Mouse (Mus musculus): ENCODE measurements around the gene Tnks2.

DNA sequence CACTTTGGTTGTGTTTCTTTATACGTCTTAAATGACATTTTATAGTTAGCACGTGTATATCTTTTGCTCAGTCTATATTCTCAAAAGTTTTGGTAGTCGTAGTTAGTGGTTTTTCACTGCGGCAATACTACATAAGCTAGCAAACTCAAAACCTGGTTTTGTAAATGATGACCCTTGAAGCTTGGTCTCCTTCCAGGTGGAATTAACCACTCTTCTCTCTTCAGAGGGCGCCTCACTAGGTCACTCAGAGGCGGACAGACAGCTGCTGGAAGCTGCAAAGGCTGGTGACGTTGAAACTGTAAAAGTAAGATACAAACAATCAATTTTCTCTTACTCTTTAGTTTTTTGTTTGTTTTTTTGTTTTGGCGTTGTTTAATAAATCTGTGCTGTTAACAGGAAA lies 33.4 kb downstream of the Tnks2 start:
- no peak for TF ChIP-seq POLR2A (IDR thresholded peaks at IDR 0.05; ENCODE audit: control insufficient read depth, low read depth, low read length)
- no peak for TF ChIP-seq CTCF (IDR thresholded peaks at IDR 0.05; ENCODE audit: control insufficient read depth, insufficient read depth, insufficient replicate concordance, low read depth, low read length)

All from testis, adult 2 months (tissue).